Mouse (Mus musculus) myocyte (in vitro differentiated cells): ENCODE results near the gene Herpud1. TPM values are rescaled to one million over a fixed set of nuclear protein-coding genes. Genes with fewer than 3 reads are reported as not detected.

Experiments
- H3K27me3 ChIP-seq: one replicate; pipeline ENCODE4 v1.6.1; 2011; ENCODE audit not compliant: control insufficient read depth, insufficient read depth, insufficient read length
- H3K36me3 ChIP-seq: one replicate; pipeline ENCODE4 v1.6.1; 2011; ENCODE audit not compliant: control insufficient read depth, insufficient read depth
- H3K4me2 ChIP-seq: one replicate; pipeline ENCODE4 v1.6.1; 2011; ENCODE audit warnings: low read depth, control low read depth
- H3K4me3 ChIP-seq: one replicate; pipeline ENCODE4 v1.5.1; 2011; ENCODE audit warnings: mild to moderate bottlenecking, control low read depth, moderate library complexity
- H3K79me2 ChIP-seq: one replicate; pipeline ENCODE4 v1.6.1; 2011; ENCODE audit not compliant: control insufficient read depth, insufficient read depth
- H3ac ChIP-seq: one replicate; pipeline ENCODE4 v1.6.1; 2011; ENCODE audit not compliant: control insufficient read depth, insufficient read length
- CEBPB ChIP-seq: IDR thresholded peaks from 2 replicates; pipeline ENCODE4 v1.6.1; 2011; ENCODE audit warnings: mild to moderate bottlenecking, moderate library complexity; ENCODE audit not compliant: poor library complexity, insufficient read depth, severe bottlenecking
- E2F4 ChIP-seq: IDR thresholded peaks from one replicate; pipeline ENCODE4 v1.6.1; 2011; ENCODE audit warnings: mild to moderate bottlenecking, control low read depth, moderate library complexity; ENCODE audit not compliant: insufficient read depth
- MAX ChIP-seq: IDR thresholded peaks from one replicate; pipeline ENCODE4 v1.6.1; 2011; ENCODE audit warnings: low read depth, mild to moderate bottlenecking, control low read depth
- MYOD1 ChIP-seq, 3 experiments: IDR thresholded peaks; one replicate each; pipeline ENCODE4 v1.6.1; 2011; ENCODE audit warnings: control low read depth in 2 of 3, low read depth in 2 of 3, mild to moderate bottlenecking in 2 of 3, moderate library complexity in 1 of 3; ENCODE audit not compliant: insufficient read length in 2 of 3, control insufficient read depth in 1 of 3
- MYOG ChIP-seq, 3 experiments: IDR thresholded peaks; one replicate each; pipeline ENCODE4 v1.6.1; 2011; ENCODE audit warnings: control low read depth in 2 of 3, low read depth in 2 of 3, mild to moderate bottlenecking in 2 of 3; ENCODE audit not compliant: insufficient read length in 2 of 3, control insufficient read depth in 1 of 3, insufficient read depth in 1 of 3
- POLR2A ChIP-seq: IDR thresholded peaks from one replicate; pipeline ENCODE4 v1.6.1; 2011; ENCODE audit warnings: low read depth, mild to moderate bottlenecking, control low read depth, moderate library complexity; ENCODE audit not compliant: insufficient read length
- POLR2AphosphoS2 ChIP-seq: IDR thresholded peaks from one replicate; pipeline ENCODE4 v1.6.1; 2011; ENCODE audit warnings: low read depth, control low read depth; ENCODE audit not compliant: insufficient read length
- REST ChIP-seq: IDR thresholded peaks from one replicate; pipeline ENCODE4 v1.6.1; 2011; ENCODE audit warnings: mild to moderate bottlenecking, control low read depth, moderate library complexity; ENCODE audit not compliant: insufficient read depth, insufficient read length
- SRF ChIP-seq: IDR thresholded peaks from one replicate; pipeline ENCODE4 v1.6.1; 2011; ENCODE audit warnings: low read depth; ENCODE audit not compliant: control insufficient read depth, insufficient read length
- TCF12 ChIP-seq: IDR thresholded peaks from one replicate; pipeline ENCODE4 v1.6.1; 2011; ENCODE audit warnings: mild to moderate bottlenecking, control low read depth; ENCODE audit not compliant: poor library complexity, insufficient read depth, severe bottlenecking
- TCF3 ChIP-seq: IDR thresholded peaks from one replicate; pipeline ENCODE4 v1.6.1; 2011; ENCODE audit warnings: low read depth, control low read depth; ENCODE audit not compliant: insufficient read length
- USF1 ChIP-seq: IDR thresholded peaks from one replicate; pipeline ENCODE4 v1.6.1; 2011; ENCODE audit warnings: low read depth, mild to moderate bottlenecking, control low read depth, moderate library complexity
- polyA plus RNA-seq: library from polyadenylated mRNA; unstranded; fragments of >200 nt; fragmentation: generic; extraction: Trizol; gene quantifications from one replicate; pipeline ENCODE4 v1.2.1, GENCODE M21; 2012; ENCODE audit warnings: missing spikeins

Gene Herpud1
- polyA plus RNA-seq, 1 experiment, result 292 TPM

DNA sequence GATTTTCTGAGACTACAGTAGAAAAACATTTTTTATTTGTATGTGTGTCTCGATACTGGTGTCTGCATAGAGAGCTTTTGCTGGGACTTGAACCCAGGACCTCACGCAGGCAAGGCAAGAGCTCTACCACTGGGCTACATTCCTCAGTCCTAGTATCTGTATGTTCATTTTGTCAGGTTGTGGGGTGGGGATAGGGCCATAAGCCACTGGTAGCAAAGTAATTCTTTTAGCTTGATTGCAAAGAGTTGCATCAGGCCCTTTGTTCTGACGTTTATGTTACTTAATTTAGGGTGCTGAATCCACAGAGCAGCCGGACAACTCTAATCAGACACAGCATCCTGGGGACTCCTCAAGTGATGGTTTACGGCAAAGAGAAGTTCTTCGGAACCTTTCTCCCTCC, 4.2 kb downstream of the Herpud1 start:
- H3K4me2 ChIP-seq, result peak overlapping the region; percentile 36
- peaks cover 42% of the 10 kb centered on the region for H3K79me2 ChIP-seq
- H3K27me3 ChIP-seq, result no peaks in the 10 kb centered on the region
- H3K4me3 ChIP-seq, result no peak overlapping the region
- no peak for TF ChIP-seq POLR2A
- peak; percentile 97 for TF ChIP-seq CEBPB
- no peak for TF ChIP-seq MYOD1 (IDR thresholded peaks at IDR 0.05; ENCODE audit: control insufficient read depth in 1 of 3, insufficient read length in 2 of 3, low read depth in 2 of 3)
- TF ChIP-seq REST, result no peak
- TF ChIP-seq MAX, result no peak
- no peak for TF ChIP-seq TCF12
- TF ChIP-seq E2F4, result no peak
- TF ChIP-seq TCF3, result no peak
- no peak for TF ChIP-seq MYOG (IDR thresholded peaks at IDR 0.05; ENCODE audit: control insufficient read depth in 1 of 3, insufficient read depth in 1 of 3, insufficient read length in 2 of 3, low read depth in 2 of 3)
- peak; percentile 52 for TF ChIP-seq POLR2AphosphoS2
- no peak for TF ChIP-seq SRF
- no peak for TF ChIP-seq USF1
- peaks cover 76% of the 10 kb centered on the region for H3K36me3 ChIP-seq
- H3ac ChIP-seq, result no peak overlapping the region

DNA sequence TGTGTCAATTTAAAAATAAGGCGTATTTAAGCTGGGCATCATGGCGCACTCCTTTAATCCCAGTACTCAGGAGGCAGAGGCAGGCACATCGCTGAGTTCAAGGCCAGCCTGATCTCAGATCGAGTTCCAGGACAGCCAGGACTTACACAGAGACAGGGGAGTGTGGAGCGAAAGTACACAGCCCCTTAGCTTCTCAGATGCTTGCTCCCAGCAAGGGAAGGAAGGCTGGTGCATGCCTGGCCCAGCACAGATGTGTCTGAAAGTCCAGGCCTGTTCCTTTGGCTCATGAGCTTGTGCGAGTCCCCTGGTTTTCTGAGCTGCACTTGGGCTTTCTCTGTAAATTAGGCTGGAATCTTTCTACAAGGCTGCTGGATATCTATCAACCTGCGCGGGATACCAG, 4.7 kb downstream of the Herpud1 start:
- peaks cover 42% of the 10 kb centered on the region for H3K79me2 ChIP-seq
- TF ChIP-seq POLR2A, result peak; percentile 27
- no peak for TF ChIP-seq MAX
- TF ChIP-seq POLR2AphosphoS2, result peak; percentile 54
- H3K4me3 ChIP-seq, result no peak overlapping the region
- peaks cover 81% of the 10 kb centered on the region for H3K36me3 ChIP-seq
- peak overlapping the region; percentile 36 for H3K4me2 ChIP-seq
- no peaks in the 10 kb centered on the region for H3K27me3 ChIP-seq
- no peak overlapping the region for H3ac ChIP-seq

DNA sequence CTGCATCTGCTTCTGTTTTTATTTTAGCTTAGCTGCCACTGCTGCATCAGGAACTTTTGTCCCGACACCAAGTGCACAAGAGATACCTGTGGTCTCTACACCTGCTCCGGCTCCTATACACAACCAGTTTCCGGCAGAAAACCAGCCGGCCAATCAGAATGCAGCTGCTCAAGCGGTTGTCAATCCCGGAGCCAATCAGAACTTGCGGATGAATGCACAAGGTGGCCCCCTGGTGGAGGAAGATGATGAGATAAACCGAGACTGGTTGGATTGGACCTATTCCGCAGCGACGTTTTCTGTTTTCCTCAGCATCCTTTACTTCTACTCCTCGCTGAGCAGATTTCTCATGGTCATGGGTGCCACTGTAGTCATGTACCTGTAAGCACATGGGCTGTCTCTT, 5.9 kb downstream of the Herpud1 start:
- peaks cover 93% of the 10 kb centered on the region for H3K36me3 ChIP-seq
- H3K79me2 ChIP-seq, result peaks cover 36% of the 10 kb centered on the region
- H3K4me3 ChIP-seq, result no peak overlapping the region
- TF ChIP-seq POLR2AphosphoS2 (no peak), MYOG (IDR thresholded peaks at IDR 0.05; ENCODE audit: control insufficient read depth in 1 of 3, insufficient read depth in 1 of 3, insufficient read length in 2 of 3, low read depth in 2 of 3) (no peak), SRF (no peak), E2F4 (no peak), CEBPB (no peak), USF1 (no peak), REST (no peak), MAX (no peak), POLR2A (no peak)
- no peak overlapping the region for H3ac ChIP-seq
- no peak overlapping the region for H3K4me2 ChIP-seq
- H3K27me3 ChIP-seq, result no peaks in the 10 kb centered on the region

DNA sequence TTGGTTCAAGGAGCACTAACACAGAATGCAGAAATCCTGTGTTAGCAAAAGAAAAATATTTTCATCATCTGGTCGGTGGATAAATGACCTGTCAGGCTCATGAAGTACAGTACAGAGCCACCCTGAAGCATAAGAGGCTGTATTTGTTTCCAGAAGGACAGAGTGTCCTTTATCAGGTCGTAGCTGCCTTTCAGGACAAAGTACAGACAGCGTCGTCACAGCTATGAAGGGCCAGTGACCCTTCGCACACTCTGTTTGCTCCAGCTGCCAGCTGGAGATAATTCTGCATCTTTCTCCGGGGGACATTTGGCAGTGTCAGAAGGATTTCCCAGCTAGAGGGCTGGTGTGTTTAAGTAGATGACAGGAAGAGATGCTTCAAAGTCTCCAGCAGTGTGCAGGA, 6.4 kb downstream of the Herpud1 start:
- Histone ChIP-seq H3ac (no peak overlapping the region), H3K79me2 (peaks cover 31% of the 10 kb centered on the region), H3K4me2 (no peak overlapping the region), H3K27me3 (no peaks in the 10 kb centered on the region), H3K4me3 (no peak overlapping the region), H3K36me3 (peaks cover 97% of the 10 kb centered on the region)
- TF ChIP-seq USF1 (no peak), MYOG (IDR thresholded peaks at IDR 0.05; ENCODE audit: control insufficient read depth in 1 of 3, insufficient read depth in 1 of 3, insufficient read length in 2 of 3, low read depth in 2 of 3) (no peak), POLR2AphosphoS2 (peak; percentile 39), MYOD1 (IDR thresholded peaks at IDR 0.05; ENCODE audit: control insufficient read depth in 1 of 3, insufficient read length in 2 of 3, low read depth in 2 of 3) (no peak)

DNA sequence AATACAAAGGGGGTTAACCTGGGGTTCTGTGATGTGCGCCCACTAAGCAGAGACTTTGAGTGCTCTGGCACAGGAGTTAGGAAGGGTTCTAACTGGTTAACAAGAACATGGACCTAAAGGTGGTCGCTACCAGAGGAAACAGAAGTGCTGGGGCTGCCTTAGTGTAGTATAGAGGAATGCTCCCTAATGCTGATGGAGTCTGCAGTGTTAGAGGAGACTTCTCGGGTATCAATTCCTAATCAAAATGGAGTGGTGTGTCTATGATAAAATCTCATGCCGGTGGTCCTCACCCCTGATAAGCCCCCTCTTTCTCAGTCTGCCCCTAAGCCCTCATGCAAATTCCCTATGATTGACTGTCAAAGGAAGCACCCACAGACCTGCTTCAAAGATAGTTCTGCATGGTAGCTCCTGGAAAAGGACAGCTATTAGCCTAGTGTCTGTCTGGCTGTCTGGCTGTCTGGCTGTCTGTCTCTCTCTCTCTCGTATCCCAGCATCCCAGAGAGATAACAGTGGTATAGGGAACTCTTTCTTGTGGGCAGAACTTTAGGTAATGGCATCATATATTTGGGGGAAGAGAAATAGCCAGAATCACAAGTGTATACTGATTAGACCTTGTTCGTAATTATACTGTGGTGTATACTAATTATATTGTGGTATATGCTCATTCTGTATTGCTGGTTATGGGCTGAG, 9.8 kb downstream of the Herpud1 start:
- Histone ChIP-seq H3K79me2 (peaks cover 5% of the 10 kb centered on the region), H3K36me3 (peaks cover 83% of the 10 kb centered on the region)

More for the DNA sequence above, 9.8 kb downstream of the Herpud1 start:
- Histone ChIP-seq H3K4me2 (no peak overlapping the region), H3ac (no peak overlapping the region), H3K4me3 (no peak overlapping the region), H3K27me3 (no peaks in the 10 kb centered on the region)
- no peak for TF ChIP-seq REST
- peak; percentile 24 for TF ChIP-seq POLR2A
- TF ChIP-seq POLR2AphosphoS2, result peak; percentile 40
